Mouse (Mus musculus): ENCODE results near the gene Olfr522.

Olfr522 gene

GRCm38 (mm10) chr7:140164664-140165063 lies at the start of gene Olfr522:
Gene Olfr522 (minus strand): TSS chr7:140164764.
- no peak for DNase-seq (ENCODE audit: extremely low spot score, low read depth, low spot score)

- no peak for DNase-seq (ENCODE audit: extremely low spot score, low read depth, low spot score)
Observed at GRCm38 (mm10) chr7:140213841-140214240, 49.3 kb upstream of the Olfr522 start.

- no peak for DNase-seq (ENCODE audit: extremely low spot score, low read depth, low spot score)
Observed at GRCm38 (mm10) chr7:140208677-140209076, 44.1 kb upstream of the Olfr522 start.

GRCm38 (mm10) chr7:140208153-140208552 lies 43.6 kb upstream of the Olfr522 start:
- DNase-seq (ENCODE audit: extremely low spot score, low read depth, low spot score): no peak

- no peak for DNase-seq (ENCODE audit: extremely low spot score, low read depth, low spot score)
Observed at GRCm38 (mm10) chr7:140206904-140207303, 42.3 kb upstream of the Olfr522 start.

DNA sequence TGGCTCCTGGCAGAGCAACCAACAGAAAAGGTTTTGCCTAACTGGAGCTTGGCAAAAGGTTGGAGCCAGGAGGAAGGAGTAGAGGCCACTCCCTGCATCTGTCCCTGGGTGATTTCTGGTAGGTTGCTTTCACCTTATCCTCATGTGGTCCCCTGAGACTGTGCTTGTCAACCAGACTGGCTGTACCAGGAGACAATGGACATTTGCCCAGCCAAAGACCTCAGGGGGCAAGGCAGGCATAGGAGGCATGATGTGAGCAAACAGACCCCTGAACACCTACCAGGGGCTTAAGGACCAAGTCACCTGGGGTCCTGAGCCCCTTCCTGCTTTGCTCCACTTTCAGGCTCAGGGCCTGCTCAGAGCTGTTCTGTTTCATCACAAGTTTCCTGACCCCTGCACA lies 41.3 kb upstream of the Olfr522 start, which contains the start of gene Olfr524:
Gene Olfr524, minus strand, starts transcription at position 101 of the 400 bp plus-strand sequence.
- DNase-seq (ENCODE audit: extremely low spot score, low read depth, low spot score): no peak

GRCm38 (mm10) chr7:140201090-140201489 lies 36.5 kb upstream of the Olfr522 start:
- no peak for DNase-seq (ENCODE audit: extremely low spot score, low read depth, low spot score)

- DNase-seq (ENCODE audit: extremely low spot score, low read depth, low spot score): no peak
Observed at GRCm38 (mm10) chr7:140196002-140196401, 31.4 kb upstream of the Olfr522 start.

DNA sequence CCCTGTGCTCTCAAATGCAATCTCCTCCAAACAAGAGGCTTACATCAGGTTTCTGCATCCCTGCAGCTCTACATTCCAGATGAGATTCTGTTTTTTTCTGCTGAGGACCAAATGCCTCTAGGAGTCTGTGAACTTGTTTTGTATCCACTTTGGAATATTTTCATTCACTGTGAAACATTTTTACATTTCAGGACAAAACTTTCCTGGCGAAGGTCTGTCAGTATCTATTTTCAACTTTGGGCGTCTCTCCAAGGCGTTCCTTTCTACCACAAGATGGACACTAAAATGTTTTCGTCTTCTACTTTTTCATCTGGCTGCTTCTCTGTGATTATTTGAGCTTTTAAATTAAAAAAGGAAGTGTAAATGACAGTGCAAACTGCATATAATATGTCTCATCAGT lies 29.5 kb upstream of the Olfr522 start:
- DNase-seq (ENCODE audit: extremely low spot score, low read depth, low spot score): no peak

DNA sequence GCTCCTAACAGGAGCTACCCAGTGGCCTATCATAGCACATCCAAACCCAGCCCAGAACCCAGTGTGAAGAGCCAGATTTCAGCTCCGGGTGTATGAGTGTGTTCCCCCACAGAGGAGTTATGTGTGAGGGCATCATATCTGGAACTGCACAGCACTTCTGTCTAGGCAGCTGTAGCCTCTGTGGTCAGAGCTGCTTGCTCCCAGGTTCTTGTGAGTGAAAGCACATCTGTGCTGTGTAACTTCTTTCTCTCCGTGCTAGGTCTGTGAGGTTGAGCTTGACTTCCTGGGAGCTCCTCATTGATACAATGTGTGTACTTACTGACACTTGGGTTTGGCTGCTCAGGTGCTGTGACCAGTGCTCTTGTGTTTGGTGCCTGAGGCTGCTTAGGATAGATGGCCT lies 28.3 kb upstream of the Olfr522 start:
- DNase-seq (ENCODE audit: extremely low spot score, low read depth, low spot score): no peak

GRCm38 (mm10) chr7:140192445-140192844 lies 27.9 kb upstream of the Olfr522 start:
- no peak for DNase-seq (ENCODE audit: extremely low spot score, low read depth, low spot score)

- DNase-seq (ENCODE audit: extremely low spot score, low read depth, low spot score): no peak
Observed at GRCm38 (mm10) chr7:140190435-140190834, 25.9 kb upstream of the Olfr522 start.

GRCm38 (mm10) chr7:140188391-140189328 lies 24.1 kb upstream of the Olfr522 start:
- peak; percentile 26 for DNase-seq (ENCODE audit: extremely low spot score, low read depth, low spot score)

DNA sequence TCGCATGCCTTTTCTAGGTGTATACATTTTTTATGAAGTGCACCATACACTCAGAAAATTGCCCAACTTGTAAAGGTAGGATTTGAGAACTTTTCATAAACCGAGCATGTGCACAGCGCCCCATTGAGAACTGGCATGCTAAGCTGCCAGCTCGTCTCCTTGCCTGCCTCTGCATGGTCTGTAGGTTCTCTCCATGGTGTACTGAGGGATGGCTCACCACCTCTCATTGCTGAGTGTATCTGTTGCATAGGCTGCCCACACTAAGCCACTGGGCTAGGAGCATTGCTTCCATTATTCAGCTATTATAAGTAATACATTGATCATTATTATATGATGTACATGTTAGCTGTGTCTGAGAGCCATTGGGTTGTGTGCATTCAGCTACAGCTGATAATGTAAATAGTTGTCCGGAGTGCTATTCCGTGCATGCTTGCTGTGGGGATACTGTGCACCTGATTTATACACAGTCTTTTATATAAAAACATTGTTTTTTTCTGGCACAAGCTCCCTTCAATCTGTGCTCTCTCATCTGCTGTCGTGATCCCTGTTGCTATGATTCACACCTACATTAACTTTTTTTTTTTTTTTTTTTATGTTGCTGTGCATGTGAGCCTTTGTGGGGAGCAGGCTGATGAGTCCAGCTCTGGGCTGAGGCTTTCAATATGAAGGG lies 23.3 kb upstream of the Olfr522 start:
- DNase-seq (ENCODE audit: extremely low spot score, low read depth, low spot score): no peak

DNA sequence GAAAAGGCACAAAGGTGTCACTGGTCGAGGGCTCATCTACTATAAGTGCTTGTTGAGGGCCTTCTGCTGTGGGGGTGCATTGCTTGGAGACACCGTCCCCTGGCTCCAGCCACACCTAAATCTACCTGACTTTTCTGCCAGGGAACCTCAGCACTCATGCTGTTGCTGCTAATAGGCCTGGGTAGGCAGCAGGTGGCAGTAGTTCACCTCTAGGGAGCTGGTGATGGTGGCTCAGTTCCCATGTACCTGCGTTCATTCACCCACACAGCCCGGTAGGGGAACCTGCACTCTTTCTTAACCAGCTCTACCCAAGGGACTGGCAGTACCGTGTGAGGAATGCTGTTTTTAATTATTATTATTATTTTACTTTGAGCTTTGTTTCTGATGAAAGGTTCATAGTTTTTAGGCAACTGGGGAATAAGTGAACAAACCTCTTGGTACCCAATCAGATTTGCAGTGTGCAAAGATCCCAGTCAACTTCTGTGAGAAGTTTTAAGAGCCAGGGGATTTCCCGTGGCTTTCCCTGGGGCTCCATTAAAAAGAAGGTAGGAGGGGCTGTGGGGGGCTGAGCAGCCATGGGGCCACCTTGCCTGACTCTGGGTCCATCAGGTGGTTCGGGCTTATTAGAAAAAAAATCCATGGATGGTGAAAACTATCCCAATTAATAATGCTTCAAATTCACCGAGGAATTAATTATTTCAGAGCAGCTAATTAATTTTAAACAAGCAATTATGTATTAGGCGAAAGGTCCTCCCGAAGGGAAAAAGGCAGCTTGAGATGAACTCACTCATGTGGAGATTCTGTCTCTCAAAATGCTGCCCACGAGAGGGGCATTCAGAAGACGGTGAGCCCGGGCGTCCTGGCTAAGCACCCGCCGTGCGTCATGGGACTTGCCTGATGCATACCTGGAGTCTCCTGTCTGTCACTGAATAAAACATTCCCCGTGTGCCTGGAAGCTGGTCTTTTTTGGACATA lies 22.4 kb upstream of the Olfr522 start:
- no peak for DNase-seq (ENCODE audit: extremely low spot score, low read depth, low spot score)

- DNase-seq (ENCODE audit: extremely low spot score, low read depth, low spot score): no peak
Observed at GRCm38 (mm10) chr7:140184206-140184605, 19.6 kb upstream of the Olfr522 start.

DNA sequence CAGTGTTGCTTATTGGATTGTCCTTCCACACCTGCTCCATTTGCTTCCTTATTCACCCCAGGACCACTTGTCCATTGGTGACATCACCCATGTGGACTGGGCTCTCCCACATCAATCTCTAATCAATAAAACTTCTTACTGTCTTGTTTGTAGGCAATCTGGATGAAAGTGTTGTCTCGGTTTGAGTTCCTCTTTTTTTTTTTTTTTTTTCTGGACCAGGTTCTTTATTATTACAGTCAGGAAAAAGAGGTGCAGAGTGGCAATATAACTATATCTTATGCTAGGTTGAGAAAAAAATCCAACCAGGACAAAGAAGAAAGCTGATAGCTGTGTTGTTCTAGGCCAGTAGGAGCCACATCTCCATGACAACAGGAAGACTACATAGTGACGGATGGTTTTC lies 16.1 kb upstream of the Olfr522 start:
- DNase-seq (ENCODE audit: extremely low spot score, low read depth, low spot score): no peak

DNA sequence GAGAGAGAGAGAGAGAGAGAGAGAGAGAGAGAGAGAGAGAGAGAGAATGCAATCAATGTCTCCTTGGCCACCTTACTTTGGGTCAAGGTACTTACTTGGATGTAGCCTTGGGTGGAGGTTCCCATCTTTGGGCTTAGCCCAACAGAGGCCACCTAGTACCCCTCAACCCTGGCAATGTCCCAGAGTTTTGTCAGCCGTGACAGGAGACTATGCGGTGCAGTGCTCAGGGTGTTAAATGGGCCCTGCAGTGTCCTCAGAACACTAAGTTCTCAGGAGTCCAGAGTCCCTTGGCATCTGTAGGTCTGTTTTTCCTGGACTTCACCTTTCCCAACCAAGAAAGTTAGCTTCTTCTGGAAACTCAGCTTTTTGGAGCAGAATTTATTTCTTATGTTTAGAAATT lies 14.6 kb upstream of the Olfr522 start:
- DNase-seq (ENCODE audit: extremely low spot score, low read depth, low spot score): no peak

- DNase-seq (ENCODE audit: extremely low spot score, low read depth, low spot score): no peak
Observed at GRCm38 (mm10) chr7:140172936-140173335, 8.4 kb upstream of the Olfr522 start, which contains the start of gene Olfr523. Gene Olfr523 (plus strand): TSS chr7:140173217.

DNA sequence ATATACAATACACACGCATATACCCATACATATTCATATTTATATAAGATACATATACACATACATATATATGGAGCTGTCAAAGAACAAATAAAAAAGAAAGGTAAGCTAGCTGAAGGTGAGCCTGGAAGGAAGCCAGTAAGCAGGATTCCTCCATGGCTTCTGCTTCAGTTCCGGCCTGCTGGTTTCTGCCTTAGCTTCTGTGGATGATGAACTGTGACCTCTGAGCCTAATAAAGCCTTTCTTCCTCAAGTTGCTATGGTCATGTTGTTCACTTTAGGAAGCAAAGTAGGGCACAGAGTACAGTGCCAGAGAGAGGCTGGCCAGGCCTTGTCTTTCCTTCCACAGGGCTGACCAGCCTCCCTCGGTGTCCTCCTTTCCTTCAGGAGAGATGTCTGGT lies 6.3 kb upstream of the Olfr522 start:
- no peak for DNase-seq (ENCODE audit: extremely low spot score, low read depth, low spot score)

DNA sequence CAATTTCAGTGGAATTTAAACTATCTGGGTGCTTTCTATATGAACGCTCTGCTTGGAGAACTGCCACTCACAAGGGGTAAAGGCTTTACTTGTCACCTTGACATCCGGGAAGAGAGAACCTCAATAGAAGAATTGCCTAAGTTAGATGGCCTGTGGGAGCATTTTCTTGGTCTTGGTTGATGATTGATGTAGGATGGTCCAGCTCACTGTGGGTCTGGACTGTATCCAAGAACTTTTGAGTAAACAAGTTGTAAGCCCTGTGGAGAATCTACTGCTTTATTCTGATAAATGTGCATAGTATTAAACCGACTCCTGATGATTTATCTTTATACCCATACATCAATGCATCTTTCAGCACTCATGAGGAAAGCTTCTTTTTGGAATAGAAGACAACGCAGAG lies 4.8 kb upstream of the Olfr522 start:
- DNase-seq (ENCODE audit: extremely low spot score, low read depth, low spot score): no peak

Data from hindlimb bud, embryonic 11.5 days (tissue).